Mouse (Mus musculus): ENCODE results near the gene 2610021A01Rik. TPM values are rescaled to one million over a fixed set of nuclear protein-coding genes. Genes with fewer than 3 reads are reported as not detected.
"Not testable (repeated sequence)": the region's sequence is repeated elsewhere in the genome, so short reads cannot be mapped to it uniquely, and the experiment has no call there.

The 2610021A01Rik gene
- polyA plus RNA-seq (2014; fragmentation: Nextera tagmentation; extraction: Ambion mirVana), result 16.8 and 20.6 TPM in 2 replicates

- DNase-seq (ENCODE audit: low spot score), result peak; percentile 91
- peak within 1 kb of the TSS; percentile 40 for H3K4me2 ChIP-seq (ENCODE audit: low read depth, severe bottlenecking)
- no peaks in the 10 kb centered on the region for H3K9me3 ChIP-seq (ENCODE audit: control insufficient read depth, low read length)
- no peaks in the 10 kb centered on the region for H3K27me3 ChIP-seq (ENCODE audit: control insufficient read depth, insufficient read depth, low read length)
- peak within 1 kb of the TSS; percentile 66 for H3K9ac ChIP-seq (ENCODE audit: low read length)
- no peaks in the 10 kb centered on the region for H3K36me3 ChIP-seq (ENCODE audit: control insufficient read depth, insufficient read depth, low read length)
- H3K27ac ChIP-seq (replicated peaks; ENCODE audit: low read depth, low read length), result no peak within 1 kb of the TSS
- H3K4me1 ChIP-seq (ENCODE audit: control insufficient read depth, insufficient read depth, low read length), result no peaks in the 10 kb centered on the region
- under 1% methylated on average over 41 of the region's 41 CpGs for WGBS
- H3K4me3 ChIP-seq (ENCODE audit: low read depth, low read length), result peak within 1 kb of the TSS; percentile 58
- ATAC-seq (ENCODE audit: insufficient number of reproducible peaks, low FRiP score, low TSS enrichment, low read depth), result peak; percentile 99
These were observed at the start of gene 2610021A01Rik for GRCm38 (mm10) chr7:41599034-41599813. Gene 2610021A01Rik, plus strand, starts transcription at chr7:41599230.

DNA sequence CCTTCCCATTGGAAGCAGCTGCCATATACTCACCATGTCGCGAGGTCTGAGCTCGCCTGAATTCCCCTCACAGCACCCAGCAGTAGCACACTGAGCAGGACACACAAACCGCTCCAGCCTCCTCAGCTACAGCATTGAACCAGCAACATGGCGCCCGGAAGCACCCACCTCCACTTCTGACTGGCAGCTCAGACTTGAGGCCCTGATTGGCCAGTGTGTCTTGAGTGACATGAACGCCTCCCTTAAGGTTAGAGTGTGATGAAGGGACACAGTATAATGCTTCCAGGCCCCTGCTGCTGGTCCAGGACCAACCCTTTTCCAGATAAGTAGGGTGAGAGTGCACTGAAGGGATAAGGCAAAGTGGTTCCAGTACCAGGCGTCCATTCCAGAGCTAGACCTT, 38.3 kb upstream of the 2610021A01Rik start:
- Histone ChIP-seq H3K4me1 (ENCODE audit: control insufficient read depth, insufficient read depth, low read length) (no peaks in the 10 kb centered on the region), H3K9me3 (ENCODE audit: control insufficient read depth, low read length) (peaks cover 5% of the 10 kb centered on the region; the same call in 1 of the 2 replicates), H3K9ac (ENCODE audit: low read length) (no peak overlapping the region), H3K36me3 (ENCODE audit: control insufficient read depth, insufficient read depth, low read length) (no peaks in the 10 kb centered on the region), H3K4me2 (ENCODE audit: low read depth, severe bottlenecking) (no peak overlapping the region), H3K27ac (replicated peaks; ENCODE audit: low read depth, low read length) (no peak overlapping the region), H3K4me3 (ENCODE audit: low read depth, low read length) (no peak overlapping the region), H3K27me3 (ENCODE audit: control insufficient read depth, insufficient read depth, low read length) (no peaks in the 10 kb centered on the region)
- no peak for ATAC-seq (ENCODE audit: insufficient number of reproducible peaks, low FRiP score, low TSS enrichment, low read depth)
- DNase-seq (ENCODE audit: low spot score), result no peak
- WGBS, result 81% methylated on average over 8 of the region's 8 CpGs

DNA sequence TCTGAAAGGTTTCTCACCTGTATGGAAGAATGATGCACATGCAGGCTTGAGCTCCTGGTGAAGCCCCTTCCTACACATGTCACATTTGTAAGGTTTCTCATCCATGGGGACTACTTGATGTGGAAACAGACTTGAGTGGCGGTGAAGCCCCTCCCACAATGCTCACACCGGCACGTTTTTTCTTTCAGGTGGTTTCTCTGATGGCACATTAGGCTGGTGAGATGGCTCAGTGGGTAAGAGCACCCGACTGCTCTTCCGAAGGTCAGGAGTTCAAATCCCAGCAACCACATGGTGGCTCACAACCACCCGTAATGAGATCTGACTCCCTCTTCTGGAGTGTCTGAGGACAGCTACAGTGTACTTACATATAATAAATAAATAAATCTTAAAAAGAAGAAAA, 25.5 kb upstream of the 2610021A01Rik start, which contains the start of gene Gm6871:
Gene Gm6871, minus strand, starts transcription at position 101 of the 400 bp plus-strand sequence.
- not testable (repeated sequence) for H3K9me3 ChIP-seq (ENCODE audit: control insufficient read depth, low read length); H3K4me2 ChIP-seq (ENCODE audit: low read depth, severe bottlenecking); H3K27ac ChIP-seq (replicated peaks; ENCODE audit: low read depth, low read length); H3K9ac ChIP-seq (ENCODE audit: low read length); H3K36me3 ChIP-seq (ENCODE audit: control insufficient read depth, insufficient read depth, low read length); H3K4me1 ChIP-seq (ENCODE audit: control insufficient read depth, insufficient read depth, low read length); H3K27me3 ChIP-seq (ENCODE audit: control insufficient read depth, insufficient read depth, low read length); ATAC-seq (ENCODE audit: insufficient number of reproducible peaks, low FRiP score, low TSS enrichment, low read depth); H3K4me3 ChIP-seq (ENCODE audit: low read depth, low read length); DNase-seq (ENCODE audit: low spot score)
- 83% methylated on average over 5 of the region's 6 CpGs for WGBS

DNA sequence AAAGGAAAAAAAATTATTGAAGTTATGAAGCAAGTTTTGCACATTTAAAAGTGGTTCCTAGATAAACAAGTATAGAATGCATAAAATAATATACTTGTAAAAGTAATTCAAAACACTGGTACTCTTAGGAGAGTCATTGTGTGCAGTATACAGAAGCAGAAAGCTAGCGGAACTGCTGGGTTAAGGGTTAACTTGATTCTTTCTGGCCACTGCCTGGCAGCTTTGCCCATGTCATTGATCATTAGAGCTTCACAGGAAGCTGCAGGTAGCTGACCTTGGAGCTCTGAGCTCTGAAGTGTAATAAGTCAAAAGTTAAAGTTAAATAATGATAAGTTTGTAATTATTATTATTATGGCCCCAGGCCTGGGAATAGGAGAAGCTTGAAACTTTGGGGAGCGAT, 21.1 kb upstream of the 2610021A01Rik start:
- Histone ChIP-seq H3K4me1 (ENCODE audit: control insufficient read depth, insufficient read depth, low read length) (no peaks in the 10 kb centered on the region), H3K4me3 (ENCODE audit: low read depth, low read length) (no peak overlapping the region), H3K4me2 (ENCODE audit: low read depth, severe bottlenecking) (no peak overlapping the region), H3K9ac (ENCODE audit: low read length) (no peak overlapping the region), H3K27ac (replicated peaks; ENCODE audit: low read depth, low read length) (no peak overlapping the region), H3K27me3 (ENCODE audit: control insufficient read depth, insufficient read depth, low read length) (no peaks in the 10 kb centered on the region), H3K9me3 (ENCODE audit: control insufficient read depth, low read length) (peaks cover 3% of the 10 kb centered on the region; the same call in 1 of the 2 replicates), H3K36me3 (ENCODE audit: control insufficient read depth, insufficient read depth, low read length) (no peaks in the 10 kb centered on the region)
- no peak for DNase-seq (ENCODE audit: low spot score)
- WGBS, result 98% methylated on average over 2 of the region's 2 CpGs
- no peak for ATAC-seq (ENCODE audit: insufficient number of reproducible peaks, low FRiP score, low TSS enrichment, low read depth)

GRCm38 (mm10) chr7:41582028-41582427, 17.0 kb upstream of the 2610021A01Rik start:
- H3K4me3 ChIP-seq (ENCODE audit: low read depth, low read length), result no peak overlapping the region
- H3K9me3 ChIP-seq (ENCODE audit: control insufficient read depth, low read length), result no peaks in the 10 kb centered on the region
- ATAC-seq (ENCODE audit: insufficient number of reproducible peaks, low FRiP score, low TSS enrichment, low read depth) (no peak), DNase-seq (ENCODE audit: low spot score) (no peak)
- H3K27ac ChIP-seq (replicated peaks; ENCODE audit: low read depth, low read length), result no peak overlapping the region
- no peaks in the 10 kb centered on the region for H3K27me3 ChIP-seq (ENCODE audit: control insufficient read depth, insufficient read depth, low read length)
- H3K4me1 ChIP-seq (ENCODE audit: control insufficient read depth, insufficient read depth, low read length), result no peaks in the 10 kb centered on the region
- H3K36me3 ChIP-seq (ENCODE audit: control insufficient read depth, insufficient read depth, low read length), result no peaks in the 10 kb centered on the region
- no peak overlapping the region for H3K9ac ChIP-seq (ENCODE audit: low read length)
- no peak overlapping the region for H3K4me2 ChIP-seq (ENCODE audit: low read depth, severe bottlenecking)

DNA sequence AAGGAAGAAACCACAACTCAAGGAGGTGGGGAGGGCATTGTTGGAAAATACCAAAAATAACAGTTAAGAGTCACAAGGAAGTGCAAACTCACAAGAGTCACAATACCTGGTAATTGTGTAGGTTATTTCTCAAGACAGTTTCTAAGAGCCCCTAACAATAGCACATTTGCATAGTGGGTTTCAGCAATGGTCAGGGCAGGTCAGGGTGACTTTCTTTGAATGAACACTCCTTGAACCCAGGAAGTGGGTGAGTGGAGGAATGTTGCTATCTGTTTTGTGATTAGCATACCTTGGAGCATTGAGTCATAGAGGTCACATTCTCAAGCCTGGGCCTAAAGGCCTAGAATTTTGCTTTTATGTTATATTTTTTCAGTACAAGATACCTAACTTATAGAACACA, 11.2 kb upstream of the 2610021A01Rik start:
- not testable (repeated sequence) for ATAC-seq (ENCODE audit: insufficient number of reproducible peaks, low FRiP score, low TSS enrichment, low read depth); H3K4me2 ChIP-seq (ENCODE audit: low read depth, severe bottlenecking); H3K9me3 ChIP-seq (ENCODE audit: control insufficient read depth, low read length); H3K9ac ChIP-seq (ENCODE audit: low read length); DNase-seq (ENCODE audit: low spot score); H3K27me3 ChIP-seq (ENCODE audit: control insufficient read depth, insufficient read depth, low read length); H3K4me3 ChIP-seq (ENCODE audit: low read depth, low read length); H3K4me1 ChIP-seq (ENCODE audit: control insufficient read depth, insufficient read depth, low read length); H3K36me3 ChIP-seq (ENCODE audit: control insufficient read depth, insufficient read depth, low read length); H3K27ac ChIP-seq (replicated peaks; ENCODE audit: low read depth, low read length)

- peak overlapping the region; percentile 40 for H3K4me2 ChIP-seq (ENCODE audit: low read depth, severe bottlenecking)
- no peaks in the 10 kb centered on the region for H3K27me3 ChIP-seq (ENCODE audit: control insufficient read depth, insufficient read depth, low read length)
- no peaks in the 10 kb centered on the region for H3K9me3 ChIP-seq (ENCODE audit: control insufficient read depth, low read length)
- no peak overlapping the region for H3K27ac ChIP-seq (replicated peaks; ENCODE audit: low read depth, low read length)
- H3K36me3 ChIP-seq (ENCODE audit: control insufficient read depth, insufficient read depth, low read length), result no peaks in the 10 kb centered on the region
- no peaks in the 10 kb centered on the region for H3K4me1 ChIP-seq (ENCODE audit: control insufficient read depth, insufficient read depth, low read length)
- no peak for ATAC-seq (ENCODE audit: insufficient number of reproducible peaks, low FRiP score, low TSS enrichment, low read depth)
- 53% methylated on average over 5 of the region's 5 CpGs for WGBS
- H3K9ac ChIP-seq (ENCODE audit: low read length), result peak overlapping the region; percentile 52; the same call in 1 of the 2 replicates
- DNase-seq (ENCODE audit: low spot score), result no peak
- H3K4me3 ChIP-seq (ENCODE audit: low read depth, low read length), result peak overlapping the region; percentile 58
These were observed 415 bp upstream of the 2610021A01Rik start for GRCm38 (mm10) chr7:41598615-41599014.

- DNase-seq (ENCODE audit: low spot score) (peak; percentile 28), ATAC-seq (ENCODE audit: insufficient number of reproducible peaks, low FRiP score, low TSS enrichment, low read depth) (no peak)
- Histone ChIP-seq H3K27ac (replicated peaks; ENCODE audit: low read depth, low read length) (no peak overlapping the region), H3K9ac (ENCODE audit: low read length) (peak overlapping the region; percentile 66), H3K4me3 (ENCODE audit: low read depth, low read length) (peak overlapping the region; percentile 58), H3K9me3 (ENCODE audit: control insufficient read depth, low read length) (no peaks in the 10 kb centered on the region), H3K36me3 (ENCODE audit: control insufficient read depth, insufficient read depth, low read length) (no peaks in the 10 kb centered on the region), H3K27me3 (ENCODE audit: control insufficient read depth, insufficient read depth, low read length) (no peaks in the 10 kb centered on the region), H3K4me1 (ENCODE audit: control insufficient read depth, insufficient read depth, low read length) (no peaks in the 10 kb centered on the region), H3K4me2 (ENCODE audit: low read depth, severe bottlenecking) (peak overlapping the region; percentile 40)
- whole genome bisulfite sequencing, result 12% methylated on average over 3 of the region's 3 CpGs
These were observed 1.0 kb downstream of the 2610021A01Rik start for GRCm38 (mm10) chr7:41599932-41600548.

All from limb, embryonic 11.5 days (tissue).